Mouse (Mus musculus) brain, embryonic 14.5 days (tissue): ENCODE measurements around the gene Esrrb.

ENCODE experiments used
- CTCF ChIP-seq: fragments of 200-500 bp; IDR thresholded peaks from 2 replicates; pipeline ENCODE4 v1.5.1; 2012; ENCODE audit warnings: inconsistent platforms, mild to moderate bottlenecking, moderate library complexity, borderline replicate concordance; ENCODE audit not compliant: insufficient read depth, insufficient read length; ENCODE audit errors: extremely low read depth
- POLR2A ChIP-seq: fragments of 200-500 bp; IDR thresholded peaks from 2 replicates; pipeline ENCODE4 v1.6.1; 2012; ENCODE audit warnings: mild to moderate bottlenecking, inconsistent platforms, borderline replicate concordance; ENCODE audit not compliant: poor library complexity, insufficient read depth, insufficient read length, severe bottlenecking; ENCODE audit errors: extremely low read depth

DNA sequence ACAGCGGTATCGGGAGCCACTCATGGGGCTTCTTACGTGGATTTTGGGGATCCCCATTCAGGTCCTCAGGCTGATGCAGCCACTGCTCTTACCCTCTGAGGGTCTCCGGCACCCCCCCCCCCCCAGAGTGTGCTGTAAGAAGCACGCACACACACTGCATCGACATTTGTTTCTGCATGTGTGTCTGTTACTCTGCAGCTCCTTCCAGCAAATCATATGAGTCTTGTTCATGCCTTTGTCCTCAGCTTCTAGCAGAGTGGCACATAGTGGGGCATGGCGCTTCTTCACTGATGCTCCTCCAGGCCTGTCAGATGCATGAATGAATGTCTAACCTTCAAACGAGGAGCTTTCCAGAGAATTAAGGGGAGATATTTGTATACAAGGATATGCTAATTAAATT lies 11.4 kb upstream of the Esrrb start:
- TF ChIP-seq POLR2A (no peak), CTCF (no peak)
